Mouse (Mus musculus) midbrain, embryonic 14.5 days (tissue): ENCODE data around the gene Ndst2. TPM values are rescaled to one million over a fixed set of nuclear protein-coding genes. Genes with fewer than 3 reads are reported as not detected.

Experiments used
- ATAC-seq: fragments of 200-750 bp; cut with Nextera tagmentation; 2 replicates; pipeline ENCODE4 v1.8.0; 2017; ENCODE audit warnings: moderate number of reproducible peaks, moderate library complexity; ENCODE audit not compliant: low FRiP score, low TSS enrichment
- DNase-seq: peaks from one replicate; pipeline ENCODE4 v3.0.0-alpha.2; 2015
- H3K27ac ChIP-seq: fragments of 300-500 bp; sonication (generic); replicated peaks from 2 replicates; pipeline ENCODE4 v1.5.1; 2014; ENCODE audit warnings: mild to moderate bottlenecking, low read depth, low read length, moderate library complexity
- H3K27me3 ChIP-seq: fragments of 300-500 bp; sonication (generic); 2 replicates; pipeline ENCODE4 v1.6.1; 2014; ENCODE audit warnings: low read length, control low read depth, mixed read lengths; ENCODE audit not compliant: control insufficient read depth, insufficient read depth
- H3K36me3 ChIP-seq: fragments of 300-500 bp; sonication (generic); 2 replicates; pipeline ENCODE4 v1.6.1; 2014; ENCODE audit warnings: low read length, control low read depth; ENCODE audit not compliant: control insufficient read depth, insufficient read depth
- H3K4me1 ChIP-seq: fragments of 300-500 bp; sonication (generic); 2 replicates; pipeline ENCODE4 v1.6.1; 2014; ENCODE audit warnings: mild to moderate bottlenecking, antibody characterized with exemption, low read length, control low read depth; ENCODE audit not compliant: control insufficient read depth, insufficient read depth
- H3K4me2 ChIP-seq: fragments of 300-500 bp; sonication (generic); 2 replicates; pipeline ENCODE4 v1.6.1; 2014; ENCODE audit warnings: mild to moderate bottlenecking, low read length, moderate library complexity
- H3K4me3 ChIP-seq: fragments of 300-500 bp; sonication (generic); replicated peaks from 2 replicates; pipeline ENCODE4 v1.5.1; 2014; ENCODE audit warnings: low read depth, low read length
- H3K9ac ChIP-seq: fragments of 300-500 bp; sonication (generic); replicated peaks from 2 replicates; pipeline ENCODE4 v1.6.1; 2014; ENCODE audit warnings: mild to moderate bottlenecking, low read length, moderate library complexity
- H3K9me3 ChIP-seq: fragments of 300-500 bp; sonication (generic); 2 replicates; pipeline ENCODE4 v1.6.1; 2016; ENCODE audit warnings: low read length, control low read depth, mixed read lengths; ENCODE audit not compliant: control insufficient read depth
- WGBS: fragments of 180-500 bp; shearing (Covaris S2); extraction: QIAGEN DNeasy Blood & Tissue Kit; methylation state at CpG from one replicate; pipeline ENCODE4 v1.1.7; 2014; 5-methylcytosine and 5-hydroxymethylcytosine counted together
- microRNA-seq: library from miRNA; unstranded; fragments of <30 nt; microRNA quantifications from one replicate; pipeline ENCODE4, GENCODE M21; 2016
- polyA plus RNA-seq: library from polyadenylated mRNA; unstranded; fragments of >200 nt; fragmentation: Nextera tagmentation; extraction: Ambion mirVana; gene quantifications from 2 replicates; pipeline ENCODE4 v1.2.1, GENCODE M21; 2014

The Ndst2 gene
- polyA plus RNA-seq, 1 experiment from 2014 or later, result 20.5 TPM

DNA sequence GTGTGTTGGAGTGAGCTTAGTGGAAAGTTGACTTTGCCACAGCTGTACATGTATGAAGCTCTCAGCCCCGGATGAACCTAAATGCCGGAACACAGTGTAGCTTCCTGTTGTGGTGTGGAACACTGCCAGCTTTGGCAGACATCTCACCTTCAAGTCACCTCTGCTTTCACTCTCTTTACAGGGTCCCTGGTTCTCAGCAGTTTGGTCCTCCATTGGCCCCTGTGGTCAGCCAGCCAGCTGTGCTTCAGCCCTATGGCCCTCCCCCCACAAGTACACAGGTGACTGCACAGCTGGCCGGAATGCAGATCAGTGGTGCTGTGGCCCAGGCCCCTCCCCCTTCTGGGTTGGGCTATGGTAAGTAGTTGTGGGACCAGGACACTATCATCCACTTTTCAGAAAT, 51.9 kb downstream of the Ndst2 start:
- H3K9ac ChIP-seq, result no peak overlapping the region
- no peaks in the 10 kb centered on the region for H3K9me3 ChIP-seq
- no peak overlapping the region for H3K4me2 ChIP-seq
- peaks cover 99% of the 10 kb centered on the region for H3K36me3 ChIP-seq
- no peak overlapping the region for H3K27ac ChIP-seq
- ATAC-seq (no peak), DNase-seq (no peak)
- no peaks in the 10 kb centered on the region for H3K4me1 ChIP-seq
- H3K4me3 ChIP-seq, result no peak overlapping the region
- WGBS, result 81% methylated on average over 3 of the region's 3 CpGs
- no peaks in the 10 kb centered on the region for H3K27me3 ChIP-seq

GRCm38 (mm10) chr14:20681742-20682141, 52.6 kb downstream of the Ndst2 start:
- Histone ChIP-seq H3K4me3 (no peak overlapping the region), H3K9me3 (no peaks in the 10 kb centered on the region), H3K4me1 (no peaks in the 10 kb centered on the region), H3K27me3 (no peaks in the 10 kb centered on the region), H3K36me3 (peaks cover 96% of the 10 kb centered on the region), H3K27ac (no peak overlapping the region), H3K9ac (no peak overlapping the region), H3K4me2 (no peak overlapping the region)
- WGBS, result 89% methylated on average over 2 of the region's 2 CpGs
- no peak for ATAC-seq
- no peak for DNase-seq

GRCm38 (mm10) chr14:20677906-20678305, 56.5 kb downstream of the Ndst2 start:
- 91% methylated on average over 4 of the region's 4 CpGs for WGBS
- H3K4me2 ChIP-seq, result no peak overlapping the region
- peaks cover 16% of the 10 kb centered on the region for H3K4me1 ChIP-seq
- no peak for ATAC-seq
- H3K4me3 ChIP-seq, result no peak overlapping the region
- H3K36me3 ChIP-seq, result peaks cover 67% of the 10 kb centered on the region
- no peak overlapping the region for H3K27ac ChIP-seq
- H3K27me3 ChIP-seq, result no peaks in the 10 kb centered on the region
- H3K9me3 ChIP-seq, result no peaks in the 10 kb centered on the region
- H3K9ac ChIP-seq, result no peak overlapping the region
- no peak for DNase-seq

GRCm38 (mm10) chr14:20674064-20674833, 60.1 kb downstream of the Ndst2 start, which contains the start of gene Sec24c:
TSS of gene Sec24c (plus strand) at chr14:20674308.
- no peaks in the 10 kb centered on the region for H3K9me3 ChIP-seq
- peak within 1 kb of the TSS; percentile 82 for H3K27ac ChIP-seq
- DNase-seq (peak; percentile 100), ATAC-seq (peak; percentile 98)
- H3K4me2 ChIP-seq, result peak within 1 kb of the TSS; percentile 76
- H3K4me3 ChIP-seq, result peak within 1 kb of the TSS; percentile 89
- H3K36me3 ChIP-seq, result peaks cover 31% of the 10 kb centered on the region
- WGBS, result under 1% methylated on average over 43 of the region's 43 CpGs
- no peaks in the 10 kb centered on the region for H3K27me3 ChIP-seq
- H3K9ac ChIP-seq, result peak within 1 kb of the TSS; percentile 74
- peaks cover 16% of the 10 kb centered on the region for H3K4me1 ChIP-seq

GRCm38 (mm10) chr14:20673735-20674063, 60.7 kb downstream of the Ndst2 start:
- Histone ChIP-seq H3K9me3 (no peaks in the 10 kb centered on the region), H3K4me2 (peak overlapping the region; percentile 71), H3K4me1 (peaks cover 16% of the 10 kb centered on the region), H3K27ac (peak overlapping the region; percentile 52; the same call in 1 of the 2 replicates), H3K27me3 (no peaks in the 10 kb centered on the region), H3K36me3 (peaks cover 26% of the 10 kb centered on the region), H3K4me3 (peak overlapping the region; percentile 89), H3K9ac (no peak overlapping the region; the same call in 1 of the 2 replicates)
- no peak for DNase-seq
- peak; percentile 79 for ATAC-seq
- 12% methylated on average over 13 of the region's 13 CpGs for WGBS

Small RNA genes within 50 kb of the gene (microRNA-seq; reads per million reads assigned to microRNA genes)
- gene Mir6946, result 1.2 reads per million

Other genes with a start within 250 kb of the Ndst2 start
- 0.27 and 0.49 TPM in 2 replicates for gene Mss51, start 237.7 kb downstream of the Ndst2 start, polyA plus RNA-seq
- 119 and 122 TPM in 2 replicates for gene Ppp3cb, start 188.0 kb downstream of the Ndst2 start, polyA plus RNA-seq
- gene Usp54, start 93.5 kb downstream of the Ndst2 start, polyA plus RNA-seq, result 10.9 and 14.5 TPM in 2 replicates
- not detected in 2 replicates for gene Myoz1, start 78.0 kb downstream of the Ndst2 start, polyA plus RNA-seq
- 0.09 TPM in 2 replicates for gene Synpo2l, start 66.2 kb downstream of the Ndst2 start, polyA plus RNA-seq
- 54.0 and 81.5 TPM in 2 replicates for gene Sec24c, start 60.3 kb downstream of the Ndst2 start, polyA plus RNA-seq
- 17.9 and 22.2 TPM in 2 replicates for gene Fut11, start 39.6 kb downstream of the Ndst2 start, polyA plus RNA-seq
- gene Chchd1, start 31.6 kb downstream of the Ndst2 start, polyA plus RNA-seq, result 188 and 214 TPM in 2 replicates
- gene Zswim8, start 27.0 kb downstream of the Ndst2 start, polyA plus RNA-seq, result 47.7 and 57.3 TPM in 2 replicates
- 122 and 129 TPM in 2 replicates for gene Camk2g, start 59.5 kb upstream of the Ndst2 start, polyA plus RNA-seq
- 0.15 and 0.62 TPM in 2 replicates for gene Plau, start 102.1 kb upstream of the Ndst2 start, polyA plus RNA-seq
- 6.5 and 14.3 TPM in 2 replicates for gene Vcl, start 194.8 kb upstream of the Ndst2 start, polyA plus RNA-seq